ENCODE assay signal across 13 mouse cellular contexts in the genomic region with DNA sequence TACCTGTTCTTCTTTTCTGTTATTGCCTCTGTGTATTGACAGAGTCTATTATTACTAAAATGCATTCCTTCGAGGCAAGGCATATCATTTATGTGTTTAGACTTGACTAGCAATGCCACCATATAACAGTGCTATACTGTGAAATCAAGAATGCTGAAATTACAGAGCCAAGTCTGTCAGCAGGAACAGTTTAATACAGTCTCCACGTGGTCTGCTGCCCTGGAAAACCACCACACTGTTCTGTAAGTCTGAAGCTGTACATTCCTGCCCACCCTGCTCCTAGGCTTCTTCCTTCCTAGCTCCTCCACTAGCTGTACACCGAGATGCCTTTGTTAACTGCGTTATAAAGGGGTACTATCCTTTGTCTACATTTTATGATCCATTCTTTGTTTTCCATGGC. TPM values are rescaled to one million over a fixed set of nuclear protein-coding genes. Genes with fewer than 3 reads are reported as not detected.
DNase-seq lines count a peak whose midpoint lies in the region; ATAC-seq and TF ChIP-seq lines count a peak whose summit lies in the region.
"Had no signal": no experiment of that assay in that cellular context is flagged by ENCODE, and none has a peak within 500 bp of the region (broad histone marks: within the 10 kb centered on the region; RNA-seq: fewer than 3 reads in every experiment).

No protein-coding gene starts in this region.

- TF ChIP-seq POLR2A in thymus, adult 2 months (IDR thresholded peaks at IDR 0.05; ENCODE audit: control insufficient read depth, extremely low read depth, insufficient read depth, low read length, poor library complexity): no peak

- no peaks in the 10 kb centered on the region for H3K9me3 ChIP-seq in neural tube, embryonic 13.5 days
- no peaks in the 10 kb centered on the region for H3K9me3 ChIP-seq in intestine, embryonic 15.5 days
- H3K9me3 ChIP-seq in liver, embryonic 12.5 days (replicated peaks): no peaks in the 10 kb centered on the region
- no peaks in the 10 kb centered on the region for H3K9me3 ChIP-seq in stomach, postnatal 0 days (ENCODE audit: control insufficient read depth, low read length)
- no peaks in the 10 kb centered on the region for H3K9me3 ChIP-seq in forebrain, embryonic 15.5 days
- H3K9me3 ChIP-seq: heart, embryonic 13.5 days had no signal

- H3K27ac ChIP-seq in neural tube, embryonic 13.5 days (replicated peaks): peak overlapping the region; percentile 46; the same call in 1 of the 2 replicates
- H3K27ac ChIP-seq in intestine, embryonic 15.5 days: peak overlapping the region; percentile 100
- peak overlapping the region; percentile 66; the same call in 1 of the 2 replicates for H3K27ac ChIP-seq in liver, embryonic 12.5 days
- peak overlapping the region; percentile 78 for H3K27ac ChIP-seq in stomach, postnatal 0 days (replicated peaks)
- no peak overlapping the region for H3K27ac ChIP-seq in thymus, adult 2 months (ENCODE audit: control insufficient read depth, insufficient read depth, low read length)
- no peak overlapping the region for H3K27ac ChIP-seq in forebrain, embryonic 15.5 days (replicated peaks)
- H3K27ac ChIP-seq: heart, embryonic 13.5 days had no signal

- TF ChIP-seq CTCF in stomach, postnatal 0 days (IDR thresholded peaks at IDR 0.05; ENCODE audit: low read depth): no peak
- no peak for TF ChIP-seq CTCF in thymus, adult 2 months (IDR thresholded peaks at IDR 0.05; ENCODE audit: borderline replicate concordance, control insufficient read depth, extremely low read depth, insufficient read depth, low read length, poor library complexity)

- no peak overlapping the region for H3K9ac ChIP-seq in neural tube, embryonic 13.5 days
- H3K9ac ChIP-seq in intestine, embryonic 15.5 days: no peak overlapping the region
- H3K9ac ChIP-seq in liver, embryonic 12.5 days: no peak overlapping the region
- H3K9ac ChIP-seq in stomach, postnatal 0 days (ENCODE audit: low read length): no peak overlapping the region
- no peak overlapping the region for H3K9ac ChIP-seq in forebrain, embryonic 15.5 days (replicated peaks)
- H3K9ac ChIP-seq: heart, embryonic 13.5 days had no signal

- ATAC-seq in neural tube, embryonic 13.5 days (ENCODE audit: low read depth): no peak
- ATAC-seq in intestine, embryonic 15.5 days: no peak
- no peak for ATAC-seq in liver, embryonic 12.5 days
- no peak for ATAC-seq in stomach, postnatal 0 days (ENCODE audit: low FRiP score, low TSS enrichment)
- ATAC-seq in forebrain, embryonic 15.5 days (replicated peaks): no peak
- ATAC-seq: activated CD4-positive, CD25-positive, alpha-beta regulatory T cell, adult 4 months had no signal

- 21% methylated on average over 4 of the region's 4 CpGs for WGBS in neural tube, embryonic 13.5 days
- 40% methylated on average over 4 of the region's 4 CpGs for WGBS in intestine, embryonic 15.5 days
- 59% methylated on average over 4 of the region's 4 CpGs for WGBS in liver, embryonic 12.5 days (ENCODE audit: insufficient replicate concordance)
- WGBS in stomach, postnatal 0 days: 25% methylated on average over 4 of the region's 4 CpGs
- 71% methylated on average over 4 of the region's 4 CpGs for WGBS in thymus, adult 2 months
- WGBS in forebrain, embryonic 15.5 days: 59% methylated on average over 4 of the region's 4 CpGs

- no peak for DNase-seq in neural tube, embryonic 10.5 days (ENCODE audit: extremely low spot score, low spot score)
- DNase-seq in stomach, postnatal 0 days (ENCODE audit: low spot score): no peak
- no peak for DNase-seq in thymus, postnatal 25 days
- DNase-seq in thymus, adult 2 months: no peak
- DNase-seq: cerebellum, postnatal 36 days; kidney, adult 18-20 months; midbrain, embryonic 14.5 days had no signal

- no peaks in the 10 kb centered on the region for H3K36me3 ChIP-seq in neural tube, embryonic 13.5 days
- no peaks in the 10 kb centered on the region for H3K36me3 ChIP-seq in intestine, embryonic 15.5 days
- peaks cover 4% of the 10 kb centered on the region; the same call in 1 of the 2 replicates for H3K36me3 ChIP-seq in liver, embryonic 12.5 days
- peaks cover 2% of the 10 kb centered on the region; the same call in 1 of the 2 replicates for H3K36me3 ChIP-seq in stomach, postnatal 0 days (ENCODE audit: control insufficient read depth, insufficient read depth, low read length)
- H3K36me3 ChIP-seq in thymus, adult 2 months (ENCODE audit: control insufficient read depth, insufficient read depth, low read length): no peaks in the 10 kb centered on the region
- H3K36me3 ChIP-seq in forebrain, embryonic 15.5 days: no peaks in the 10 kb centered on the region

- H3K27me3 ChIP-seq in neural tube, embryonic 13.5 days: no peaks in the 10 kb centered on the region
- no peaks in the 10 kb centered on the region for H3K27me3 ChIP-seq in intestine, embryonic 15.5 days (replicated peaks)
- 0 out of 2 replicates have a peak, but pooled peaks cover 7% of the 10 kb centered on the region for H3K27me3 ChIP-seq in liver, embryonic 12.5 days (replicated peaks)
- H3K27me3 ChIP-seq in stomach, postnatal 0 days (ENCODE audit: control insufficient read depth, insufficient read depth, low read length): no peaks in the 10 kb centered on the region
- no peaks in the 10 kb centered on the region for H3K27me3 ChIP-seq in thymus, adult 2 months (ENCODE audit: control insufficient read depth, insufficient read depth, low read length)
- no peaks in the 10 kb centered on the region for H3K27me3 ChIP-seq in forebrain, embryonic 15.5 days
- H3K27me3 ChIP-seq: heart, embryonic 13.5 days had no signal

- H3K4me3 ChIP-seq in neural tube, embryonic 13.5 days: no peak overlapping the region
- H3K4me3 ChIP-seq in intestine, embryonic 15.5 days (replicated peaks): no peak overlapping the region
- no peak overlapping the region for H3K4me3 ChIP-seq in liver, embryonic 12.5 days
- H3K4me3 ChIP-seq in stomach, postnatal 0 days (ENCODE audit: low read depth, low read length): no peak overlapping the region
- H3K4me3 ChIP-seq in thymus, adult 2 months (ENCODE audit: control insufficient read depth, insufficient read depth, low read length): no peak overlapping the region
- H3K4me3 ChIP-seq in forebrain, embryonic 15.5 days: no peak overlapping the region
- H3K4me3 ChIP-seq: heart, embryonic 13.5 days had no signal

- H3K4me2 ChIP-seq in neural tube, embryonic 13.5 days: no peak overlapping the region
- peak overlapping the region; percentile 75 for H3K4me2 ChIP-seq in intestine, embryonic 15.5 days (replicated peaks)
- no peak overlapping the region for H3K4me2 ChIP-seq in liver, embryonic 12.5 days
- H3K4me2 ChIP-seq in stomach, postnatal 0 days (replicated peaks; ENCODE audit: low read depth): no peak overlapping the region
- no peak overlapping the region for H3K4me2 ChIP-seq in forebrain, embryonic 15.5 days (replicated peaks)

- TF ChIP-seq EP300 in stomach, postnatal 0 days (optimal IDR thresholded peaks at IDR 0.05): no peak

- peaks cover 18% of the 10 kb centered on the region for H3K4me1 ChIP-seq in neural tube, embryonic 13.5 days (replicated peaks)
- H3K4me1 ChIP-seq in intestine, embryonic 15.5 days (replicated peaks): no peaks in the 10 kb centered on the region
- H3K4me1 ChIP-seq in liver, embryonic 12.5 days: peaks cover 27% of the 10 kb centered on the region
- H3K4me1 ChIP-seq in stomach, postnatal 0 days (replicated peaks; ENCODE audit: control insufficient read depth, insufficient read depth): 0 out of 2 replicates have a peak, but pooled peaks cover 2% of the 10 kb centered on the region
- H3K4me1 ChIP-seq in thymus, adult 2 months (replicated peaks; ENCODE audit: control insufficient read depth, insufficient read depth, low read length): peaks cover 5% of the 10 kb centered on the region
- H3K4me1 ChIP-seq in forebrain, embryonic 15.5 days: peaks cover 18% of the 10 kb centered on the region

RNA-seq across cellular contexts. Expression of a gene that starts 1.6 kb away (rescaled TPM):
- 24.3 and 26.7 TPM in 2 replicates for polyA plus RNA-seq in neural tube, embryonic 13.5 days (2015; fragmentation: Nextera tagmentation; extraction: Ambion mirVana)
- 27.9 and 29.9 TPM in 2 replicates for polyA plus RNA-seq in intestine, embryonic 15.5 days (2015; fragmentation: Nextera tagmentation; extraction: Ambion mirVana)
- polyA plus RNA-seq in liver, embryonic 12.5 days (2016; fragmentation: Nextera tagmentation; extraction: Ambion mirVana): 11.0 and 11.2 TPM in 2 replicates
- polyA plus RNA-seq in stomach, postnatal 0 days (2015; fragmentation: Nextera tagmentation; extraction: Ambion mirVana): 25.4 and 25.9 TPM in 2 replicates
- polyA plus RNA-seq in thymus, adult 2 months (2012; rRNA removed): 14.3 and 21.5 TPM in 2 replicates
- 26.2 and 27.3 TPM in 2 replicates for polyA plus RNA-seq in forebrain, embryonic 15.5 days (2015; fragmentation: Nextera tagmentation; extraction: Ambion mirVana)

RNA-seq across cellular contexts. Expression of a gene that starts 51.5 kb away (rescaled TPM):
- polyA plus RNA-seq in neural tube, embryonic 13.5 days (2015; fragmentation: Nextera tagmentation; extraction: Ambion mirVana): 59.3 and 60.4 TPM in 2 replicates
- 68.9 and 70.2 TPM in 2 replicates for polyA plus RNA-seq in intestine, embryonic 15.5 days (2015; fragmentation: Nextera tagmentation; extraction: Ambion mirVana)
- polyA plus RNA-seq in liver, embryonic 12.5 days (2016; fragmentation: Nextera tagmentation; extraction: Ambion mirVana): 39.5 and 41.5 TPM in 2 replicates
- polyA plus RNA-seq in stomach, postnatal 0 days (2015; fragmentation: Nextera tagmentation; extraction: Ambion mirVana): 88.5 and 91.4 TPM in 2 replicates
- 27.1 and 33.8 TPM in 2 replicates for polyA plus RNA-seq in thymus, adult 2 months (2012; rRNA removed)
- polyA plus RNA-seq in forebrain, embryonic 15.5 days (2015; fragmentation: Nextera tagmentation; extraction: Ambion mirVana): 61.6 and 65.9 TPM in 2 replicates

RNA-seq across cellular contexts. Expression of a gene that starts 51.7 kb away (rescaled TPM):
- polyA plus RNA-seq in neural tube, embryonic 13.5 days (2015; fragmentation: Nextera tagmentation; extraction: Ambion mirVana): 9.4 and 10.9 TPM in 2 replicates
- polyA plus RNA-seq in intestine, embryonic 15.5 days (2015; fragmentation: Nextera tagmentation; extraction: Ambion mirVana): 13.9 and 16.0 TPM in 2 replicates
- polyA plus RNA-seq in liver, embryonic 12.5 days (2016; fragmentation: Nextera tagmentation; extraction: Ambion mirVana): 11.6 and 12.3 TPM in 2 replicates
- polyA plus RNA-seq in stomach, postnatal 0 days (2015; fragmentation: Nextera tagmentation; extraction: Ambion mirVana): 11.3 and 13.5 TPM in 2 replicates
- 268 and 316 TPM in 2 replicates for polyA plus RNA-seq in thymus, adult 2 months (2012; rRNA removed)
- 9.4 and 9.9 TPM in 2 replicates for polyA plus RNA-seq in forebrain, embryonic 15.5 days (2015; fragmentation: Nextera tagmentation; extraction: Ambion mirVana)

Comparison
In these comparisons a context has a peak if more than half of its experiments do, and no peak if none do; other contexts are left out.
1. H3K27ac ChIP-seq: peak in neural tube, embryonic 13.5 days (single experiment), intestine, embryonic 15.5 days (single experiment), liver, embryonic 12.5 days (single experiment) and stomach, postnatal 0 days (single experiment); none in thymus, adult 2 months (single experiment) and forebrain, embryonic 15.5 days (single experiment).
2. RNA of a gene that starts 51.7 kb away (polyA plus RNA-seq): 268 to 316 TPM in thymus, adult 2 months; 13.9 to 16.0 TPM in intestine, embryonic 15.5 days, 11.6 to 12.3 TPM in liver, embryonic 12.5 days, 11.3 to 13.5 TPM in stomach, postnatal 0 days, 9.4 to 9.9 TPM in forebrain, embryonic 15.5 days and 9.4 to 10.9 TPM in neural tube, embryonic 13.5 days; every median in the first group is over 10 times any median in the second.